Mouse (Mus musculus) ovary, postnatal 36 days (tissue): Measurements from ENCODE around the gene Mthfsd.
A peak's percentile ranks its signal among the peaks of the same experiment; 100 is the strongest.

Experiments
- DNase-seq: peaks from one replicate; pipeline ENCODE4 v3.0.0; 2022; ENCODE audit warnings: low spot score, mixed read lengths

Mthfsd gene

GRCm38 (mm10) chr8:121088871-121089630 is 19.1 kb downstream of the Mthfsd start:
- no peak for DNase-seq

GRCm38 (mm10) chr8:121088281-121088680 is 19.9 kb downstream of the Mthfsd start:
- DNase-seq, result no peak

GRCm38 (mm10) chr8:121086004-121086900 is 21.9 kb downstream of the Mthfsd start:
- DNase-seq, result no peak

- no peak for DNase-seq
Measured at GRCm38 (mm10) chr8:121085561-121085960, 22.6 kb downstream of the Mthfsd start.

GRCm38 (mm10) chr8:121085011-121085410 is 23.2 kb downstream of the Mthfsd start:
- DNase-seq, result no peak

GRCm38 (mm10) chr8:121084210-121084951 is 23.8 kb downstream of the Mthfsd start, which contains the start of gene Foxf1:
Gene Foxf1 (plus strand): TSS chr8:121084386.
- DNase-seq, result peak; percentile 37

GRCm38 (mm10) chr8:121083936-121084209 is 24.3 kb downstream of the Mthfsd start:
- no peak for DNase-seq

GRCm38 (mm10) chr8:121083093-121083935 is 24.9 kb downstream of the Mthfsd start:
- DNase-seq, result peak; percentile 76

- DNase-seq, result no peak
Measured at GRCm38 (mm10) chr8:121082218-121083092, 25.7 kb downstream of the Mthfsd start.

GRCm38 (mm10) chr8:121081398-121081797 is 26.8 kb downstream of the Mthfsd start:
- DNase-seq, result no peak

GRCm38 (mm10) chr8:121080361-121081090 is 27.7 kb downstream of the Mthfsd start:
- DNase-seq, result no peak

- DNase-seq, result no peak
Measured at GRCm38 (mm10) chr8:121079944-121080343, 28.2 kb downstream of the Mthfsd start.

- no peak for DNase-seq
Measured at GRCm38 (mm10) chr8:121079201-121079600, 29.0 kb downstream of the Mthfsd start.

- no peak for DNase-seq
Measured at GRCm38 (mm10) chr8:121078721-121079120, 29.5 kb downstream of the Mthfsd start.

GRCm38 (mm10) chr8:121076555-121076954 is 31.6 kb downstream of the Mthfsd start:
- no peak for DNase-seq

GRCm38 (mm10) chr8:121075936-121076335 is 32.3 kb downstream of the Mthfsd start:
- DNase-seq, result no peak

GRCm38 (mm10) chr8:121074848-121075145 is 33.4 kb downstream of the Mthfsd start:
- no peak for DNase-seq

GRCm38 (mm10) chr8:121074108-121074847 is 33.9 kb downstream of the Mthfsd start:
- DNase-seq, result no peak
